Mouse (Mus musculus): Measurements from ENCODE around the gene Capn11.

Gene Capn11

DNA sequence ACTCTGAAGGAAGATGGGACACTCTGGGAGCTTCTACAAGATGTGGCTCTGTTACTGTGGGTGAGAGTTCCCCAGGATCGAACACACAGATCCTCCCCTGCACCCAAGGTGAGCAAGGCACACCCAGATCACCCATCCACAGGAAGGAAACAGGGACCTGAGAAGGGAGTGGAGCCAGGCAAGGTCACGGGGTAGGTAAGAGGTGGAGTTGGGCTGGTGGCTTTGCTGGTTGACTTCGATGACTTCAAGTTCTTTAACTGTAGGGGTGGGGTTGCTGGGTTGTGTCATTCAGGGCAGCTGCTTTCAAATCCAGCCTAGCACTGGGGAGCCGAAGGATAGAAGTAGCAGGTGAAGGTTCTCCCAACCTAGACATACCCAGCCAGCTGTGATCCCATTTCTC is 23.7 kb upstream of the Capn11 start:
- no peak for DNase-seq (ENCODE audit: inconsistent ontology term)

- no peak for DNase-seq (ENCODE audit: inconsistent ontology term)
Observed at GRCm38 (mm10) chr17:45681588-45681987, 22.5 kb upstream of the Capn11 start.

- DNase-seq (ENCODE audit: inconsistent ontology term), result peak; percentile 54
Observed at GRCm38 (mm10) chr17:45680391-45680980, 21.4 kb upstream of the Capn11 start.

DNA sequence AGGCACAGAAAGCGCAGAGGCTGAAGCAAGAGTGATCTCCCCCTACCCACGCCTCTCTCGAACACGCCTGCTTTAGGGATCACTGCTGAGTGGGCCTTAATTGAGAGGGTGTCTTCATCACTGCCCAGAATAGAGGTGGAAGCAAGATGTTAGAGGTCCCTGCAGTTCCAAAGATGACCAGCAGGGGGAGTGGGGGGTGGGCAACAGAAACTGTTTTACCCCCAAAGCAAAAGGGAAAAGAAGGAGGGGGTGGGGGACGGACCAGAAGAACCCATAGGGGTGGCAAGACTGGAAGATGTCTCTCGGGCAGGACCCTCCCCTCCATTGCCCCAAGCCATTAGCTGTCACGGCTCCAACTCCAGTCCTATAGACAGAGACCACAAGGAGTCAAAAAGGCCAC is 19.0 kb upstream of the Capn11 start:
- DNase-seq (ENCODE audit: inconsistent ontology term), result peak; percentile 53

GRCm38 (mm10) chr17:45672598-45672997 is 13.5 kb upstream of the Capn11 start:
- DNase-seq (ENCODE audit: inconsistent ontology term), result no peak

GRCm38 (mm10) chr17:45671821-45672220 is 12.7 kb upstream of the Capn11 start:
- DNase-seq (ENCODE audit: inconsistent ontology term), result no peak

DNA sequence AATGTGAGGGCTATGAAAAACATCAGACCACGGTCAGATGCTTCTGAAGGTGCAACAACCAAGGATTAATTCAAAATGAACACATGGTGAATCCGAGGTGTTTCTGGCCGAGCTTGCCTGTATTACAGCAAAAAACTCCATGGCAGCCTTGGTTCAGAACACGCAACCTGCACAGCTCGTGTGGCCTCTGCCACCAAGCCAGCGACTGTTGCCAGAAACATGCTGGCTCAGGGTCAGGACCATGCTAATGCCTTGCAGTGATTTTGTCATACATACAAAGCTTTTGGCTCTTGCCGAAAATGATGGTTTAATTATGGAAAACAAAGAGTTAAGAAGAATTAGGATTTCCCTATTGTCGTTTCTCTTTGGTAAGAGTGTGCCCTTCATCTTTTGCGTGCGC is 8.9 kb upstream of the Capn11 start:
- no peak for DNase-seq (ENCODE audit: inconsistent ontology term)

GRCm38 (mm10) chr17:45667481-45667880 is 8.4 kb upstream of the Capn11 start:
- DNase-seq (ENCODE audit: inconsistent ontology term), result no peak

DNA sequence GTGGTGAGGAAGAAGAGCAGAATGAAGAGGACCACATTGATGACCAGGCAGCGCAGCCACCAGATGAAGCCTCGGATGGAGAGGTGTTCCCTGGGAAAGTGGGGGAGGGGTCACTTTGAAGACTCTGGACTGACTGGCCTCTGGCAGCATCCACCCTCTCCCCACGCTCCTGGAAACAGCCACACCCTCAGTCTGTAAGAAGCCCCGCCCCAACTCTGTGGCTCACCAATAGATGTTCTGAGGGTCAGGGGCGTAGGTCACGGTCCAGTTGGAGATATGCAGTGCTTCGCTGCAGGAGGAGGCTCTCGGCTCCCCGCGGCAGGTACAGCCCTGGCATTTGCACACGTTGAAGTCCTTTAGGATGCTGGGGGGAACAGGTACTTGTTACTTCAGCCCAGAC is 7.0 kb upstream of the Capn11 start:
- DNase-seq (ENCODE audit: inconsistent ontology term), result no peak

GRCm38 (mm10) chr17:45664608-45665007 is 5.5 kb upstream of the Capn11 start:
- DNase-seq (ENCODE audit: inconsistent ontology term), result no peak

- DNase-seq (ENCODE audit: inconsistent ontology term), result peak; percentile 48
Observed at GRCm38 (mm10) chr17:45663106-45663919, 4.2 kb upstream of the Capn11 start.

- DNase-seq (ENCODE audit: inconsistent ontology term), result peak; percentile 14
Observed at GRCm38 (mm10) chr17:45655820-45656219, 3.3 kb downstream of the Capn11 start.

GRCm38 (mm10) chr17:45653233-45653632 is 5.9 kb downstream of the Capn11 start:
- DNase-seq (ENCODE audit: inconsistent ontology term), result no peak

DNA sequence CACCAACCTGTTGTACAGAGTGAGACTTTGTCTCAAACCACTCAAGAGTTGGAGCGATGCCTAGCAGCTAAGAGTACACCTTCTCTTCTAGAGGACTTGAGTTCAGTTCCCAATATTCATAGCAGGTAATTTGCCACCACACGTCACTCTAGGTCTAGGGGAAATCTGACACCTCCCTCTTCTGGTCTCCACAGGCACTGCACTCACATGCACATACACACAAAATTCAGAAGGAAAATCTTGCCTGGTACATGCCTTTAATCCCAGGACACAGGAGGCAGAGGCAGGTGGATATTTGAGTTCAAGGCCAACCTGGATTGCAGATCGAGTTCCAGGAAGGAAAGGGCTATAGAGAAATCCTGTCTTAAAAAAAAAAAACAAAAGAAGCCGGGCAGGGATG is 14.9 kb downstream of the Capn11 start:
- DNase-seq (ENCODE audit: inconsistent ontology term), result no peak

- DNase-seq (ENCODE audit: inconsistent ontology term), result peak; percentile 57
Observed at GRCm38 (mm10) chr17:45642701-45643100, 16.4 kb downstream of the Capn11 start.

GRCm38 (mm10) chr17:45641981-45642380 is 17.1 kb downstream of the Capn11 start:
- DNase-seq (ENCODE audit: inconsistent ontology term), result no peak

GRCm38 (mm10) chr17:45638596-45639295 is 20.4 kb downstream of the Capn11 start:
- DNase-seq (ENCODE audit: inconsistent ontology term), result no peak

GRCm38 (mm10) chr17:45634033-45634432 is 25.1 kb downstream of the Capn11 start:
- no peak for DNase-seq (ENCODE audit: inconsistent ontology term)

DNA sequence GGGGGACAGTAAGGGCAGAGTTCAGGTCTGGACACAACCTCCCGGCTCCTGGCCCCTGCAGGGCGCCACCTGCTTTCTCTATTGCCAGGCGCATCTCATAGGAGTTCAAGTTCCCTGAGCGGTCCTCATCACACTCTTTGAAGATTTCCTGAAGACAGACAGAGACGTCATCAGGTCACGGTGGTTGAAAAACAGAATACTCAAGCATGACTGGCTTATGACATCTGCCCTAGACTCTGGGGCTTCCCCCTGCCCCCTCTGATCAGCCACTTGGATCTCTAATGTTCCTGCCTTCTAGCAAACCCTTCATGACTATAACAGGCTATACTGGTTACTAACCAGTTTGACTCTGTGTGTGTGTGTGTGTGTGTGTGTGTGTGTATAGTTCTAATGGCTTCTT is 27.2 kb downstream of the Capn11 start:
- DNase-seq (ENCODE audit: inconsistent ontology term), result no peak

- DNase-seq (ENCODE audit: inconsistent ontology term), result no peak
Observed at GRCm38 (mm10) chr17:45630992-45631391, 28.1 kb downstream of the Capn11 start.

GRCm38 (mm10) chr17:45629861-45630694 is 29.0 kb downstream of the Capn11 start:
- DNase-seq (ENCODE audit: inconsistent ontology term), result peak; percentile 66
